Mouse (Mus musculus) T-helper 17 cell (primary cell): ENCODE results near the gene Trim66.

Source experiments
- in situ Hi-C, 2 experiments: fragments of 300-600 bp; cut with MboI, MseI; formaldehyde crosslinking; loops; 1 replicate in 1 of 2; 2 replicates in 1 of 2; pipeline ENCODE4 v1.15.1; 2025; ENCODE audit warnings: high pct_unique_total_duplicates in 2 of 2

The Trim66 gene

DNA sequence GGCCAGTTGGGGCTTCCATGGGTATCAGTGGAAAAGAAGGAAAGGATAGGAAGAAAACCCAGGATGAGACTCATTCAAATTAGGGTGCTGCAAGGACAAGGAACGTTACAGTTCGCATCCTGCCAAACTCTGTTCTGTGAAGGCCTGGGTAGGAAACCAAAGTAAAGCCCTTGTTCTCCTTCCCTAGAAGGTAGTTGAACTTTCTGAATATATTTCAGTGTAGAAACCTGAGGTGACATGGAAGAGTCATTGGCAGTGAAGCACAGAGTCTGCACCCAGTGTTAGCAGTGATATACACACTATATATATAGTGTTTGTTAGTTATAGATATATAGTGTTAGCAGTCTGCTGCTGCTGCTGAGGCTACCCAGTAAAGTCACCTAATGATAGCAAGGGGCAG, 15.4 kb upstream of the Trim66 start:
- in situ Hi-C loops, result no loop called here

DNA sequence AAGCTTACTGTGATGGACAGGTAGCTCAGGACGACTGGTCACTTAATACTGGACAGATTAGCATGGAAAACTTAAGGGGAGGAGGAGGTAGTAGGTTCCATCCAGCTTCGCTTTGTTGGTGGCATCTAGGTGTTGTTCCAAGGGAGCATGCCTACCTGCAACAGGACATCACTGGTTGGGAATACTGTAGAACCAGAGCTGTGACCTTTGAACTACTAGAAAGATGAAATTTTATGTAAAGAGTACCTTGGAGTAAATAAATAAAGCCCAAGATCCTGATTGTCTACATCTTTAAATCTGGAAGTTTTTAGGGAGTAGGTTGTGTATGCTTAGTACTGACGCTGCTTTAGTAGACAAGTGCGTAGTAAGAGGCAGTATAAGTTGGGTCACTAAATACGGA, 14.2 kb upstream of the Trim66 start:
- in situ Hi-C loops, result no loop called here

DNA sequence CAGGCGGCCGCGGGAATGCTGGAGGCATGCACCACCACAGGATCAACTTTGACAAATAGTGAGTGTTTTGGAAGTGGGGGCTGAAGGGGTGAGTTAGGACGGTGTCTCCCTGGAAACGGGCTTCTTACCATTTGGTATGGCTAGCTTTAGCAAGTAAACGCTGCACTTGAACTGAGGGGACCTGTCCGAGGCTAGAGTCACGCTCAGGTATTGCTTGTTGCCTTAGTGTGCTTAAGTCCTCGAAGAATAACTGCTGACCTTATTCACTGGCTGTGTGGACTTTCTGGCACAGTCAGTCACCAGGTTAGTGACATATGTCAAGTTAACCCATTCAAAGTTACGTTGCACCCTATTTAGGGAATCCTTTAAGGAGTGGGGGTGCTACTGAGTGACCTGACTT, 12.0 kb upstream of the Trim66 start:
- in situ Hi-C loops, result no loop called here

DNA sequence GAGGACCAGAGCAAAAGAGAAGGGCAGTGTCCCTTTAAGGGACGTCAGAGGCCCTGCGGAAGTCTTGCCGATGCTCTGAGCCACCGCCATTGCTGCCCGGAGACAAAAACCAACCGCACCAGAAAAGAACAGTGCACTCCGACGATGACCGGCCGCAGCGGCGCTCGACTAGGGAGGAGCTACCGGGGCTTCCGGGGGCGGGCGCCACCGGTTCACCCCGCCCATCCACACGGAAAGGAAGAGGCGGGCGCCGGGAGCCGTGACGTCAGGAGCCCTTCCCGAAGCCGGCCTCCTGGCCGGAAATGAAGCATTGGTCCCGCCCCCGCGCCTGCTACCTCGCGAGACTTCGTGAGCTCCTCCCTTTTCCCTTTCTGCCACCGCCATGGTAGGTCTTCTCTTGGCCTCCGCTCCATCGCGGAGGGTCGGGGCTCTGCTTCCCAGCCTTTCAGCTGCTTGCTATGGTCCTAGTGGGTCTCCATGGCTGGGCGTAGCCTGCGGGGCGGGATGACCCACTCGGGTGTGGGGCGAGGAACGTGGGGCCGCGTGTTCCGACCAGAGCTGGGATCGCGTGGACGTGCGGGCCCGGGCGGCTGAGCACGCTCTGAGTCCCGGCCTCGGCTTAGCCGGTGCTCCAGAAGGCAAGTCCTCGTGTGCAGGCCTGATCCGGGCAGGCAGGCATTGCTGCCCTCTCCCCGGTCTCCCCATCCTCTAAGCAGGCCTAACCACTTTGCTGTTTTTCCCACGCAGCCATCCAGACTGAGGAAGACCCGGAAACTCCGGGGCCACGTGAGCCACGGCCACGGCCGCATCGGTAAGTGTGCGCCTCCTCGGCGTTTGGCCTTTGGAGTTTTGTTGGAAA, 11.1 kb upstream of the Trim66 start, which contains the start of gene Rpl27a:
Gene Rpl27a (plus strand): TSS at position 310 of the 859 bp plus-strand sequence.
- in situ Hi-C loops, result no loop called here

DNA sequence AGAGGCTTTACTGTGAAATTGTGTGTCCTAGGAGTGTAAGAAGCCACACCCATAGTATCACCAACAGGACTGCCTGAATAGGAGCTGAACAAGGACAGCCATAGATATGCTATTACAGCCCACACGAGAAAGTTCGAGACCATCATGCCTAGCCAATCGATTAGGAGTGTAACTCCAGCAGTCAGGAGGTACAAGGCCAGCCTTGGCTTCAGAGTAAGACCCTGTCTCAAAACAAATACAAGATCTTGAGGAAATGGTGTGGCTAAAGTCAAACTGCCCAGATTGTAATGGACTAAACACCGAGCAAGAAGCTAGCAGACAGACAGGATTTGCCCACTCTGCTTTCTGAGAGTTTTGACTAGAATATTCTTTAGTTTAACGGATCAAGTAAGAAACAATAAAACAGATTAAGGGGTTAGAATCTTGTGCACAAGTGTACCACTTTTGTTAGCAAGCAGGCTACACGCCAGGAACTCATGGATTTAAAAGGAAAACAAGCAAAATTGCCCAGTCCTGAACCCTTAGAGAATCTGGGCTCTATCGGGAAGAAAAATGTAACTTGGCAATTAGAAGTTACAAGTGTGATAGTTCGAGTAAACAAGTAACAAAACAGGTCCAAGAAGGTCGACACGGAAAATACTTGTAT, 10.2 kb upstream of the Trim66 start:
- in situ Hi-C loops, result no loop called here

DNA sequence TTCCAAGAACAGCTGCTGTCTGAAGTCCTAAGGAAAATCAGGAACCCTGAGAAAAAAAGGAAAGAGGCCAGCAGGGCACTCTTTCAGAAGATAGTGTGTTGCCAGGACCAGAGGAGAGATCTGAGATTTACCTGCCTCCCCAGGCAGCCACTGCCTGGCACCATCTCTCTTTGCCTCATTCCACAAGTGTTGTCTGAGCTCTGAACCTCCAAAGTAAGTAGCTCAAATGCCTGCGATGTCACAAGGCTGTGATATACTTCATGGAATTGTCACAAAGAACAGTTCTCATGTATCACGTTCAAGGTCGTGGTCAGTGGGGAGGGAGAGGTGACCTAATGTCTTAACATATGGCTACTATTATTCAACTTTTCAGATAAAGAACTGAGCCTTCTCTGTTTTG, 8.6 kb upstream of the Trim66 start:
- in situ Hi-C loops, result no loop called here

DNA sequence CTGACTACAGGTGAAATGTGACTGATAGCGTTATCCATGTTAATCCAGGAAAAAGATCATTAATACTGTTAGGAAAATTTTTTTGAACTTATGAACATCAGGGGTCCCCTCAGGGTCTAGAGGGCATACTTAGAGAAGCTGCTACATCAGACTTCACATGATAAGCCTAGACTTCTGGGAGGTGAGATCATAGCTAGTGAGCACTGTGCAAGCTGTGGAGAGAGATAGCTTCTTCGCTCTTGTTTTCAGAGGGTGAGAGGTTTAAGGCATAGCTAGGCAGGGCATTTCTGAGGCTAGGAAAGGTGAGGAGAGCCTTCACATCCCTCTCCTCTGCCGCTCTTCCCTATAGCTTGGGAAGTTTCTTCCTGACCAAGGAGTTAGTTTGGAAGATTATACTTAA, 3.9 kb upstream of the Trim66 start:
- in situ Hi-C loops, result no loop called here

DNA sequence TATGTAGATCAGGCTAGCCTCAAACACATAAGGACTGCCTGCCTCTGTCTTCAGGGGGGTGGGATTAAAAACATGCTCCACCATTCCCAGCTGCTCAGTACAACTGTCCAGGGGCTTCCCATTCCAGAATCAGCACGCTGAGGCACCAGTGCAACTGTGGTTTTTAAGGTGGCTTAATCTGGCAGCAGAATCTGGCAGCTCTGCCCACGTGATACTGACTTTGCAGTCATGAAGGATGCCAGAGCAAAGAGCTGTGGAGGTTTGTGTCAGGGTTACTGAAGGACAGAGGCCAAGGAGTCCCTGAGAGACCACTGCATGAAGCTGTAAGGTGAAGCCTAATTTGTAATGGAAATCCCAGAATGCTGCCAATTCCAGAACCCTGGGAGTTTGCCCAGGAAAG, 2.9 kb upstream of the Trim66 start:
- in situ Hi-C loops, result no loop called here

DNA sequence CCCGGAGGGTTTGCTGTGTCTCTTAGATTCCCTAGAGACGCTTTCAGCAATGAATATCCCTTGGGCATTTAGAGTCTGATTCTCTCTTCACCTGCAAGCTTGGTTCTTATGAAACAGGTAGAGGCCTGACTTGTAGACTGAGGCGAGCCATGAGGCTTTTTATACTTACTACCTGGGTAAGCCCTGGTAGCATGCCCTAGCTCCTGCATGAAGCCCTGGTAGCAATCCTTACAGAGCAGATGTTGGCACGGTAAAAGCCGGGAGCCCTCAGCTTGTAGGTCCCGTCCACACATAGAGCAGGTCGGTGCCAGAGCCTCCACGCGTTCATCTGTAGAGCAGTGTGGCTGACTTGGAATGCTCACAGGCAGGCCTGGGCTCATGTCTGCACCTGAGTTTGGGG, 362 bp downstream of the Trim66 start:
- in situ Hi-C loops, result no loop called here

DNA sequence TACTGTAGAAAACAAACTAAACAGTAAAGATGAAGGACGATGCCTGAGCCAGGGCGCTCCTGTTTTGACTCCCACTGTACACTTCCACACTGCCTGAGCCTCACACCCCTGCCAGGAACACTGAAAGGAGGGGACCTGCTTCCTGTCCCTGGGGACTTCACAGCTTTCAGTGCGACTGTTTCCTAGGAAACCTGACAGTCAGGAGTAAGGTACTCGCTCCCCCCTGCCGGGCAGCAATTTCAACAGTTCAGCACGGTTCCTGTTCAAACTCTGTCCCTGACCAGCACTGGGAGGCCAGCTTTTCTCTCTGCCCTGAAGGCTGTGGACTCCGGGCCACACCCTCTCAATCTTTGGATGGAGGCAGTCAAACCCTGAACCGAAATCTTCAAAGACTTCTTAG, 815 bp downstream of the Trim66 start:
- in situ Hi-C loops, result no loop called here

DNA sequence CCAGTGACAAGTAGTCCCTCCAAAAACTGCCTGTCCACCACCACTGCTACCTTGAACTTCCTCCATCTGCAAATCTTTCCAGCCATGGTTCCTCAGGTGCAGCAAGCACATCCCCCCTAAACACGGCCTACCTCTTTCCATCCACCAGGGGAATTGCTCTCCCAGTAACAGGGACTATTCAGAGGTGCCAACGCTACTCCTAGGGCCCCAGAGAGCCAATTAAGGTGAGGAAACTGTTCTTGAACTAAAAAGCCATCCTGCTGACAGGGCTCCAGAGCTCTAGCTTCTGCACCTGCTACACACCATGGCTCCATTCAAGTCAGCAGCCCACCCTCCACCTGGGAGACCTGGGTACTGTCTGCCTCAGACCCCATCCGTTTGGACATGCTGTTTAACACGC, 10.4 kb downstream of the Trim66 start:
- in situ Hi-C loops, result no loop called here

DNA sequence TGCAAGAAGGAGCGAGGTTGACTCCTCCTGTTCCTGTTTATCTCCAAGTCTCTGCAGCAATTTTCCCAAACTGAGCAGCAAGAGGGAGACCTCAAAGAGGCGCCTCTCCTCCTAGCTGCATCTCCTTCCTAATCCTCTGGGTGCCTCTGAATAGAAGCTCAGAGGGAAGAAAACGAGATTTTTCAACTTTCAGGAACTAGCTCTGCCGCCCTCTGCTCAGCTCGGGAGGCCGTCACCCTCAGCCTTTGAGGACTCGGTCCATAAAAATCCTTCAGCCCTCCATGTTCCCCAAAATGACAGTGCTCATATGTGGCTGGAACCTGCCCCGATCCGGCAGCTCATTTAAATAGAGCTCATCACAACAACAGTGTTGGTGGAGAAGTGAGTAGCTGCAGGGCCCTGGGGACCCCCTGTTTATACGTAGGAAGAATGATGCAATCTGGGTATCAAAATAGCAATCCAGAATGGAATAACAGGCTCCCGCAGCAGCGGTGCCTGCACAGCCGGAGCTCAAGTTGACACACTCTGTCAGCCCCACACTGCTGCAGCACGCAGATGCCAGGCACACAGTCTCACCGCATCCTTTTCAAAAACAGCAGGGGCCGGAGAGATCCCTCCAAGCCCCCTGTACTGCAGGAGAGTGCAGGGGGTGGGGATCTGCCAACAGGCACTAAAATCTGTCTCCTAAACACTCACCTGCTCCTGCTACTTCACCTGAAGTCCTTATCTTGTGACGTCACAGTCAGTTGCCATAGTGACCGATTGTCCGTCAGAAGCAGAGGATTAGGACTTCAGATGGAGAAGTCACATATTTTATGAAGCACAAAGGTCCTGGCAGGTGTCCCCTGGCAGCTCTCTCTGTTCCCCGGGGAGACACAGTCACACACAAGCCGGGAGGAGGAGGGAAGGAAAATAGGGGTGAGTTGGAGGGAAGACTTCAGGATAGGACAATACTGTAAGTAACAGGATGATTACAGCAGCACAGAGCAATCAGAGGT, 14.3 kb downstream of the Trim66 start:
- in situ Hi-C loops, result no loop called here

DNA sequence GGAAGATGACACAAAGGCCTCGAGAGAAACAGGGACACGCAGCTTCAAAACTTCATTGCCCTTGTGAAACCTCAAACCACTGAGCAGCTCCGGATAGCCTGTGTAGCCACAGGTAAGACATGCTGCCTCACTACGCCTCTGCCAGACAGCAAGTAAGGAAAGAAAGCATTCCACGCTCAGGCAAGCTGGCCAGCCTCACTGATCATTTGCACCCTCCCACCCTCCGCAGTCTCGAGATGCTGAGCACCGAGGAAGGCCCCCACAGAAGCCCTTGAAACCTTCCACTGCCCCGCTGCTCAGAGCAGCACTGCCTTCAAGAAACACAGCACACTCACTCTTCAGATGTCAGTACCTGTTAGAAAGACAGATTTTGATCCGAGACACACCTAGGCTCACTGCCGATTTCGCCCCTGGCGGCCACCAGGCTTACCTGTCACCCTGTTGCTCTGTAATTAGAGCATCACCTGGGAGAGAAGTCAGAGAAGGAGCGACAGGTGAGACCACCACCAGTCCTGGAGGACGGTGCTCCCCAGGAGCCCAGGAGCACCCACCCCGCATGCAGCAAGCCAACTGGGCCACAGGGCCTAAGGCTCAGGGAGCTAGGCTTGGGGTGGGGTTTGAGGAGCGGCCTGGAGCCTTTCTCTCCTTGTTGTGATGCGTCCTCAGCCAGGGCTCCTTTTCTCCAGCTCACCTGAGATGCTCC, 15.2 kb downstream of the Trim66 start:
- in situ Hi-C loops, result no loop called here

DNA sequence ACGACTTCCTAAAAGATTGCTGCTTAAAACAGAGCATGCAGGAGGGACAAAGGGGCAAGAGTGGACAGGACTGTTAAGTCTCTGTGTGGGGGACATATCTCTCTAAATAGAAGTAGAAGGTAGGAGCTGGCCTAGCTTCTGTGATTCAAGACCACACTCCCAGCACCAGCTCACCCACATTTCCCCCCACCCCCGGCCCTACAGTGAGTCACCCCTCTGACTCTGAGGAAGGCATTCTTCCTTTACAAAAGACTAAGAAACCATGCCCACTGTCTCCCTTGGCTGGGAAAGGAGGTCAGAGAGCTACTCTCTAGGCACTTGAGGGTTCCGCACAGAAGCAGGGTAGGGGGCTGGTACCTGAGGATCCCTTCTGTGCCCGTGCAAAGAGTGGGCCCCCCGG, 23.7 kb downstream of the Trim66 start:
- in situ Hi-C loops, result no loop called here

DNA sequence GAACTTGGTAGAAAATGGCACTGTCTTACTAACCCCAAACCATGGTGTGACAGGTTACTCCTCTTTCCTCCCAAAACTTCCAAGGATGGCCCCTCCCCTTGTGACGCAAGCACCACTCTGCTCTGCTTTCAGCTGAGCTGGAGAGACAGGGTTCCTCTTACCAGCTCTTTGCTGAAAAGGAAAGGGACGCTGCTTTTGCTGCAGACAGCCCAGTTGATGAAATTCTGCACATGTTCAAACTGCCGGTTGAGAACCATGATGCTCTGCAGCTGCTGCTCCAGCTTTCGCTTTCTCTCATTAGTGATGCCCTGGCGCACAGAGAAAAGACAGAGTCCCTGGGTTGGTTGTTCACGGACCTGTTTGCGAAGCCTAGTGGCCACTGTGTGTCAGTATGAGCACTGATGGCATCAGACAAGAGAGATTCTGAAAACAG, 27.2 kb downstream of the Trim66 start:
- in situ Hi-C loops, result no loop called here

DNA sequence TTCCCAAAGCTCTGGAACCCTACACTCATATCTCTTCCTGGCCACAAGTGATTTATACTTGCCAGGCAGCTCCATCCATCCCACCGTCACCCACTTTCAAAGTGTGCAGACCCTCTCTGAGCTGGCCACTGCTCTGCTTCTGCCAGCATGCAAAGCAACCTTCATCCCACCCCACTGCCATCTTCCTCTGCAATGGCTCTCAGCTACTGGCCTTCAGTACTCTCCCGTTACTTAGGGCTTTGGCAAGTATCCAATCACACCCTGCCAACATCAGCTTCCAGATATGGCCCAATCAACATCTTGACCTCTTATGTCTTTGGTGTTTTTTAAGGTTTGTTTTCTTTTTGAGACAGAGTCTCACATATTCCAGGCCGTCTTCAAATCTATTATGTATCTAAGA, 30.0 kb downstream of the Trim66 start:
- in situ Hi-C loops, result no loop called here

DNA sequence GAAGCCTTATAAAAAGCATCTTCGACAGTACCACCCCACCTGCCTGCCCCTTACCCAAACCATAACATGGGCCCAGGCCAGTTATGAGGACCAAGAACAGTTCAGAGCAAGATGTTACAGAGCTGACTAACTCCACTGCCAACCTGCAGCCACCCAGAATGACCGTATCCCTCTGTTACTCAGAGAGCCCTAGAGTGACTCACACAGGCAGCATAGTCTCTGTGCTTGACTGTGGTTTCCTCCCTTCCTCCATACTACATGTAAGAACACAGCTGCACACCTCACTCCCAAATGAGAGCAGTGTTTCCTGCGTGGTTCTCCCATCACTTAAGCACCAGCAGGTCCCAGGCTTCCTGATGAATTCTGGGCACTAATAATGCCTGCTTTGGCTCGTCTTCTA, 37.2 kb downstream of the Trim66 start:
- in situ Hi-C loops, result no loop called here

DNA sequence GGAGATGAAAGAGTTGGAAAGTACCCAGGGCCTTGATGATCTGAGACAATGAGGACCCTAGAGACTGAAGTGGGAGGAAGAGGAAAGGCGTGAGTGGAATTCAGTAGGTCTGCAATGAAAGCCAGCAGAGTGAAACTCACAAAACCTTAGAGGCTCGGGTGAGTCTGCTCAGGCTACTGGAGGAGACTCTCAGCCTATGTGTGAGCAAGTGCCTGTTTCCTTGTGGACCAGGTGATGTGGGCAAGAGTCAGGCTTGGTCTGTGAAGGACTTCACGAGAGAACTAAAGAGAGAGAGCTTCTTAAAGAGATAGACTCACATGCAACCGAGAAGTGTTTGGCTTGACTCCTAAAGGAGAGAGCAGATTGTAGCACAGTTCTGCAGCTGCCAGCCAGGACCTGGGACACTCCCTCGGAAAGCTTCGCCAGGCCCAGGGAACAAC, 39.7 kb downstream of the Trim66 start:
- in situ Hi-C loops, result no loop called here

DNA sequence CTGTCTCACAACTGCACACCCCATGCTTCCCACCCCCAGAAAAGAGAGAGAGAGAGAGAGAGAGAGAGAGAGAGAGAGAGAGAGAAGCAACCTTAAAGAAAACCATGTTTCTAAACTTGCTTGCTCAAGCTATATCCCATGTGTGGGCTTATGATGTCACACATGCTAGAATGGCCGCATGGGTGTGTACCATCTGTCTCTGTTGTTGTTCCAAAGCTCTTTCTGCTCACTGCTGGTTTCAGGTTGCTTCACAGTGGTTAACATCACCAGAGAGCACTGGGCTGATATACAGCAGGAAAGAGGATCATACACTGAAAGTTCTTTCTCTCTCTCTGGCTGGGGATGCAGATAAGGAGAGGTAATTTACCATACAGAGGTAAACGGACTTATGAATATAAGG, 40.3 kb downstream of the Trim66 start:
- in situ Hi-C loops, result no loop called here

DNA sequence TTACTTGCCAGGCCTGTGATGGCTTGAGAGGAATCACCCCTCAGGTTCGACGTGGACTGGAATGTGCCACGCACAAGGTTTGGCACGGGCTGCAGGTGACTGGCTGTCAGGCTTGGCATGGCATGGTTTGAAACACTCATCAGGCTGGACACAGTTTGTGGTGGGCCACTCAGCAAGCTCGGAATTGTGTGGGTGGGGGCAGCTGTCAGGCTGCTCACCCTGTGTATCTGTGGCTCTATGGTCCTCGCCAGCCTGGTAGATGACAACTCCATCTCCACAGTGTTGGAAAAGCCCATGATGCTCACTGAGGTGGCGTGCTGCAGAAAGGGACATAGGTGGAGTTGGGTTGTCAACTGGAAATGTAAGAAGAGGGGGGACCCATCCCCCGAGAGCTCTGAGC, 47.2 kb downstream of the Trim66 start:
- in situ Hi-C loops, result no loop called here

DNA sequence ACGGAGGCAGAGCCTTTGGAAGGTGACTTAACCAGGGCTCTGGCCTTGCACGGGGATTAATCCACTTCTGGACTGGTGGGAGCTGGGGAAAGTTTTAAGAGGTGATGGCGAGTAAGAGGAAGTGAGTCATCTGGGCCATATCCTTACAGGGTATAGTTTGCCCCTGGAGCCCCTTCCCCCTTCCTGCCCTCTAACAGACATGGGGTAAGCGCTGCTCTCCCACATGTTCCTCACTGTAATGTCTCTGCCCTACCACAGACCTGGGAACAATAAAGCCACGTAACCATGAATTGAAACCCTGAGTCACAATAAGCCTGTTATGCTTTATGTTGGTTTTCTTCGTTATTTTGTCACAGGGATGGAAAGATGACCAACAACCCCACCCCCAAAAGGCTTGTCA, 51.4 kb downstream of the Trim66 start:
- in situ Hi-C loops, result no loop called here
